Mouse (Mus musculus) limb, embryonic 12.5 days (tissue): Measurements from ENCODE around the gene Gas8. TPM values are rescaled to one million over a fixed set of nuclear protein-coding genes. Genes with fewer than 3 reads are reported as not detected.

Experiments used
- ATAC-seq: fragments of 200-750 bp; cut with Nextera tagmentation; 2 replicates; pipeline ENCODE4 v1.8.0; 2017; ENCODE audit warnings: low read depth, moderate TSS enrichment; ENCODE audit not compliant: insufficient number of reproducible peaks, insufficient read depth, low FRiP score, low TSS enrichment
- H3K27ac ChIP-seq: fragments of 300-500 bp; sonication (generic); 2 replicates; pipeline ENCODE4 v1.5.1; 2016; ENCODE audit warnings: mild to moderate bottlenecking, moderate library complexity
- H3K27me3 ChIP-seq: fragments of 300-500 bp; sonication (generic); 2 replicates; pipeline ENCODE4 v1.6.1; 2016; ENCODE audit warnings: mild to moderate bottlenecking, moderate library complexity
- H3K36me3 ChIP-seq: fragments of 300-500 bp; sonication (generic); 2 replicates; pipeline ENCODE4 v1.6.1; 2016; ENCODE audit warnings: mild to moderate bottlenecking, moderate library complexity
- H3K4me1 ChIP-seq: fragments of 300-500 bp; sonication (generic); replicated peaks from 2 replicates; pipeline ENCODE4 v1.6.1; 2016
- H3K4me2 ChIP-seq: fragments of 300-500 bp; sonication (generic); 2 replicates; pipeline ENCODE4 v1.6.1; 2016; ENCODE audit warnings: mild to moderate bottlenecking, moderate library complexity
- H3K4me3 ChIP-seq: fragments of 300-500 bp; sonication (generic); replicated peaks from 2 replicates; pipeline ENCODE4 v1.5.1; 2016; ENCODE audit warnings: mild to moderate bottlenecking
- H3K9ac ChIP-seq: fragments of 300-500 bp; sonication (generic); replicated peaks from 2 replicates; pipeline ENCODE4 v1.6.1; 2016; ENCODE audit warnings: mild to moderate bottlenecking, moderate library complexity
- H3K9me3 ChIP-seq: fragments of 300-500 bp; sonication (generic); 2 replicates; pipeline ENCODE4 v1.6.1; 2016; ENCODE audit warnings: mild to moderate bottlenecking, moderate library complexity
- WGBS: fragments of 180-500 bp; shearing (Covaris S2); methylation state at CpG from one replicate; pipeline ENCODE4 v1.1.7; 2016; 5-methylcytosine and 5-hydroxymethylcytosine counted together
- polyA plus RNA-seq: library from polyadenylated mRNA; unstranded; fragments of >200 nt; fragmentation: Nextera tagmentation; extraction: Ambion mirVana; gene quantifications from 2 replicates; pipeline ENCODE4 v1.2.1, GENCODE M21; 2016

The Gas8 gene
- polyA plus RNA-seq, 1 experiment from 2014 or later: 38.8 TPM

DNA sequence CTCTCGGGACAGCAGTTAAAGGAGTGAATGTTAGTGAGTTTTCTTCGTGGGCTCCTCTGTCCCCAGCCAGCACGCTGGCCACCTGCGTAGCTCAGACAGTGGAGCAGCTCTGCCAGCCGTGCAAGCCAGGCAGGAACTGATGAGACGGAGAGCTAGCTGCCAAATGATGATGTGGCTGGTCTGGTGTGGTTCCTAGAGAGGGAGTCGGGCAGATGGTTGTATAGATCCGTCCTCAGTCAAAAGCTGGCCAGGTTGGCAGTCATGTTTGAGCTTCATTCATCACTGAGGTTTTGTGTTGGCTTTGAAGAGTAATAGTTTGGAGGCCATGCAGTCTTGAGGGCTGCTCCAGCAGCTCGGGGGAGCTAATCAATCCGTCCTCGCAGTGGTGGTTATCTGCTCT is 19.7 kb upstream of the Gas8 start:
- peaks cover 99% of the 10 kb centered on the region for H3K36me3 ChIP-seq
- no peak overlapping the region for H3K27ac ChIP-seq
- no peak overlapping the region for H3K4me2 ChIP-seq
- no peak overlapping the region for H3K4me3 ChIP-seq
- H3K4me1 ChIP-seq: no peaks in the 10 kb centered on the region
- 91% methylated on average over 11 of the region's 11 CpGs for WGBS
- ATAC-seq: no peak
- no peaks in the 10 kb centered on the region for H3K9me3 ChIP-seq
- no peaks in the 10 kb centered on the region for H3K27me3 ChIP-seq
- no peak overlapping the region for H3K9ac ChIP-seq

DNA sequence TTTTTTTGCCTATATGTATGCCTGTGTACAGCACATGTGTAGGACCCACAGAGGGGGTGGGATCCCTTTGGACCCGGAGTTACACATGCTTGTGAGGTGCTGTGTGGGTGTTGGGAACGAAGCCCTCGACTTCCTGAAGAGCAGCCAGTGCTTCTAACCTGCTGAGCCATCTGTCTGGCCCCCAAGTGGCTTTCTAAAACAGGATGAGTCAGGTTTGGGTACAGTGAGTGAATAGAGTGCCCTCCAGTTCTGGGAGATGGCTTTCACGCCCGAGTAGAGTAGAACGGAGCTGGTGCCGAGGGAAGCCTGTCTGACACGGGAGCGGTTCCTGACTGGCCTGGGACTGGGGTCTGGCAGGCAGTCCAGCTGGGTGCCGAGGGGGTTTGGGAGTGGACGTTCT is 19.1 kb upstream of the Gas8 start:
- no peak for ATAC-seq
- no peak overlapping the region for H3K4me2 ChIP-seq
- no peak overlapping the region for H3K4me3 ChIP-seq
- H3K9me3 ChIP-seq: no peaks in the 10 kb centered on the region
- WGBS: 94% methylated on average over 11 of the region's 11 CpGs
- H3K36me3 ChIP-seq: peaks cover 99% of the 10 kb centered on the region
- H3K4me1 ChIP-seq: no peaks in the 10 kb centered on the region
- H3K27ac ChIP-seq: no peak overlapping the region
- no peaks in the 10 kb centered on the region for H3K27me3 ChIP-seq
- H3K9ac ChIP-seq: no peak overlapping the region

DNA sequence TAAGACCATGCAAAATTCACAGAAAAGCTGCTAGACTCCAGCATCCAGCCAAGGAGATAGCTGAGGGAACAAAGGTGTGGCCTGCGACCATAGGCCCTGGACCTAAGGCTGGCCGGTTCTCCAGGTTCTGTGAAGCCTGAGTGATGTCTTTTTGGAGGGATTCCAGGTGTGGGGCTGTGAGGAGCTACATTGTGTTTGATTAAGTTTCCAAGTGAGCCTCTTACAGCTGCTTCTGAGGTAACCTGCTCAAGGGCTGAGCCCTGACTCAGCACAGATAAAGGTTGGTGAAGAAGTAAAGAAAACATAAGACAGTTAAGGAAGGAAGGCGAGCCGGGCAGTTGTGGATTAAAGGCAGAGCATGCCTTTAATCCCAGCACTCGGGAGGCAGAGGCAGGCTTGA is 16.4 kb upstream of the Gas8 start:
- 94% methylated on average over 5 of the region's 5 CpGs for WGBS
- Histone ChIP-seq H3K36me3 (peaks cover 99% of the 10 kb centered on the region), H3K4me2 (no peak overlapping the region), H3K9me3 (no peaks in the 10 kb centered on the region), H3K4me1 (no peaks in the 10 kb centered on the region), H3K9ac (no peak overlapping the region), H3K27me3 (no peaks in the 10 kb centered on the region), H3K27ac (no peak overlapping the region), H3K4me3 (no peak overlapping the region)
- ATAC-seq: no peak

DNA sequence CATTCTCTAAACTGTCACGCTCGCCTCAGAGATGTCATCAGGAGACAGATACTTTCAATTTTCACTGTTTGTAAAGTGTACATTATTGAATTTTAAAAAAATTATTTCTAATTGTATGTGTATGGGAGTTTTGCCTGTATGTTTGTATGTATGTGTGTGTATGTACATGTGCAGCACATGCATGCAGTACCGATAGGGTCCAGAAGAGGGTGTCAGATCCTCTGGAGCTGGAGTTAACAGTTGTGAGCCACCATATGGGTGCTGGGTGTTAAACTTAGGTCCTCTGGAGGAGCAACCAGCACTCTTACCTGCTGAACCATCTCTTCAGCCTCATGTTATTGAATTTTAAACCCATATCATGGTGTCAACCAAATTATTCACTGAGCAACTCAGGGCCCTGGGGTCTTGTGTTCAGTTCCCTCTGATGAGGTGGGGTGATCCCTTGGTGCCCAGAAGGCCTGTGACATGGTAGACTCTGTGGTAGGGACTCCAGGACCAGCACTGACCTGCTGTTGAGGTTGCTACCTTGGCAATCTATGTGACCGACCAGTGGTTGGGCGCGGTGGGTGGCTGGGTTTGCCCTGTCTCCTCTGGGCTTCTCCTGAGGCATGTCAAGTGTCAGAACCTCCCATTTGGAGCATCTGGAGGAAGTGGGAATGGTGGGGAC is 14.7 kb upstream of the Gas8 start:
- no peaks in the 10 kb centered on the region for H3K9me3 ChIP-seq
- WGBS: 98% methylated on average over 6 of the region's 6 CpGs
- H3K4me1 ChIP-seq: no peaks in the 10 kb centered on the region
- peaks cover 100% of the 10 kb centered on the region for H3K36me3 ChIP-seq
- no peaks in the 10 kb centered on the region for H3K27me3 ChIP-seq
- no peak for ATAC-seq
- H3K4me2 ChIP-seq: no peak overlapping the region
- H3K9ac ChIP-seq: no peak overlapping the region
- H3K4me3 ChIP-seq: no peak overlapping the region
- no peak overlapping the region for H3K27ac ChIP-seq

DNA sequence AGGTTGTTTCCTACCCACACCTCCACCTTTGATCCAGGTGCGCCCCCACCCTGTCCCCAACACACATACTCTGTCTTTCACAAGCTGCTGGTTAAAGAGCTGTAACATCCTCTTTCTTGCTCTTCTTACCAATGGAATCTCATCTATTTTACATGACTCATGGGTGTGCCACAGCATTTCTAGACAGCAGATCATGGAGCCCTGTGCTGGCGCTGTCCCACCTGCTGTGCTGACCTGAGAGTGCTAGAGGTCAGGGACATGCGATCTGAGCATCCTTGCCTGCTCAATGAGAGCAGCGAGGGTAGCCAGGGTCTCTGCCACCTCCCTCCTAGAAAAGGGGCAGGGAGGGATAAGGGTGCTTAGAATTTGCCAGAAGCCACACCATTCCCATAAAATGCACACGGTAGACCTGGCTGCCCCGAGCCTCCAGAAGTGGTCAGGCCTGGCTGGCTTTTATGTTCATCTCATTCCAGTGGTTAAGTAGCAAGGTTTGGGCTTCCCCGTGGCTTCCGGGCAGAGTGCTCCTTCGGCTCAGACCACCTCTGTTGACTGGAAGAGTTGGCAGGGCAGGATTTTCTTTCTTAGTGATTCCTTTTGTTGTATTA is 13.9 kb upstream of the Gas8 start:
- 91% methylated on average over 9 of the region's 9 CpGs for WGBS

DNA sequence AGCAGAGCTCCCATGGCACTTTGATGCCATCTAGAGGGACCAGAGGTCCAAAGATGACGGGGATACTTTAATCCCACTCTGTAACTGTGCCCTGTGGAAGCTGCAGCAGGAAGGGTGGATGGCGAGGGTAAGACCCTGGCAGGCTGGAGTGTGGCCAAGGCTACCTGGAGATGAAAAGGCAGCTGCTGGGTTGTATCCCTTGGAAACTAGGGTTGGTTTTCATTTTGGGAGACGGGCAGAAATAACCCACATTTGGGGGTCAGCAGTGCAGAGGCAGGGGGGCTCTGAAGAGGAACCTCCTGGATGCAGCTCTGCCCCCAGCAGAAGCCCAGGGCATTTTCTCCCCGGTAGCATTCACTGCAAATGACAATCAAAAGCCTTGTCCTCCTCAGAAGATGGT is 13.4 kb upstream of the Gas8 start:
- WGBS: 80% methylated on average over 4 of the region's 4 CpGs
- Histone ChIP-seq H3K4me1 (no peaks in the 10 kb centered on the region), H3K9ac (no peak overlapping the region), H3K36me3 (peaks cover 98% of the 10 kb centered on the region), H3K9me3 (no peaks in the 10 kb centered on the region), H3K27ac (no peak overlapping the region), H3K4me2 (no peak overlapping the region), H3K4me3 (no peak overlapping the region), H3K27me3 (no peaks in the 10 kb centered on the region)
- no peak for ATAC-seq

More for the DNA sequence above, 13.9 kb upstream of the Gas8 start:
- H3K4me2 ChIP-seq: no peak overlapping the region
- no peak overlapping the region for H3K27ac ChIP-seq
- no peaks in the 10 kb centered on the region for H3K9me3 ChIP-seq
- H3K36me3 ChIP-seq: peaks cover 100% of the 10 kb centered on the region
- no peak overlapping the region for H3K9ac ChIP-seq
- no peaks in the 10 kb centered on the region for H3K27me3 ChIP-seq
- H3K4me1 ChIP-seq: no peaks in the 10 kb centered on the region
- ATAC-seq: no peak
- no peak overlapping the region for H3K4me3 ChIP-seq

DNA sequence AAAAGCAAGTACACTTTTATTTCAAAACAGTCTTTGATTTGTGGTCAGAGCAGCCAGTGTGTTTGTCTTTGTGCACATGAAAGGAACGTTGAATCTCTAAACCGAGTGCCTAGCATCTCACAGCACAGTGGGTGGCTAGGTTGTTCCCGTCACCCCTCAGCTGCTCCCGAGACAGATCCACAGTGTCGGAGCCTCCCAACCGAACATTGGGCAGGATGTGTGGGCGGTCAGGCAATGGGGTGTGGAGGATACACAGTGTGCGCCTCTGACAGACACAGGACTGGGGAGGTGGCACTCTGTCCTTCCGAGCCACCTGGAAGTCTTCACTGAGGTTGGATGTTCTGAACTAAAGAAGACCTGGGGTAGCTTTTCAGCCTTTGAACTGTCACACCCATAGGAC is 12.9 kb upstream of the Gas8 start:
- no peak overlapping the region for H3K4me3 ChIP-seq

DNA sequence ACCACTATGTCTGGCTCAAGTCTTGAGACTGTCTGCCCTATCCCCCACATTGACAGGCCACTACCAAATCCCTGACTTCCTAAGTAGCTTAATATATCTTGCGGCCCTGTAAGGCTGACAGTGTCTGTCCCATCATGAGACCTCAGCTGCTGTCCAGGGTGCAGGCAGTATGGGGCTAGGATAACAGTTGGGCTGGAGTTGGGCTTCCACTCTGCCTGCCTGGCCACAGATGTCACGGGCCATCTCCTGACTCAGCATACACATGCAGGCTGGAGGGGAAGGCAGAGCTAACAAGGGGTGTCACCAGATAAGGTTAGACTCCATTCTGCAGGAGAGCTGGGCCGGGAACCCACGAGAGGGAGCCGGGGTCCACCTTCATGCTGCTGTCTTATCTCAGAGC is 11.5 kb upstream of the Gas8 start:
- 97% methylated on average over 5 of the region's 5 CpGs for WGBS
- Histone ChIP-seq H3K4me1 (no peaks in the 10 kb centered on the region), H3K9me3 (no peaks in the 10 kb centered on the region), H3K4me3 (no peak overlapping the region), H3K36me3 (peaks cover 79% of the 10 kb centered on the region), H3K4me2 (no peak overlapping the region), H3K27me3 (no peaks in the 10 kb centered on the region), H3K27ac (no peak overlapping the region), H3K9ac (no peak overlapping the region)
- no peak for ATAC-seq

More for the DNA sequence above, 12.9 kb upstream of the Gas8 start:
- no peak for ATAC-seq
- Histone ChIP-seq H3K36me3 (peaks cover 94% of the 10 kb centered on the region), H3K9me3 (no peaks in the 10 kb centered on the region), H3K27me3 (no peaks in the 10 kb centered on the region), H3K27ac (no peak overlapping the region), H3K9ac (no peak overlapping the region), H3K4me1 (no peaks in the 10 kb centered on the region), H3K4me2 (no peak overlapping the region)
- WGBS: 89% methylated on average over 9 of the region's 9 CpGs

DNA sequence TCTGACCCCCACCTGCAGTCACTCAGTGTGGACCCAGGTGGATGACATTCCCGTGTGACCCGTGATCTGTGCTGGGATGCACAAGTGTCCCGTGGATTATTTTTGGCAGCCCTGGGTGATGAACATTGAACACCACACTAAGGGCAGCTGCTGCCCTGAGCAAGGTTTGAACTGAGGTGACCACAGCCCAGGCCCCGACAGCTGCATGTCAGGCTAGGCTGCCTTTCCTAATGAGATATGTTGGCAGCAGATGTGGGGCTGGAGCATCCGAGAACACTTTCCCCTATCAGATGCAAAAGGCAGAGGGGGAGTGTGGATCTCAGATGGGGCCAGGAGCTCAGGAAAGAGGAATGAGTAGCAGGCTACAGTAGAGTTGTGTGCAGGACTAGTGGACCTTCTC is 7.8 kb upstream of the Gas8 start:
- H3K36me3 ChIP-seq: peaks cover 42% of the 10 kb centered on the region
- no peak overlapping the region for H3K9ac ChIP-seq
- H3K4me1 ChIP-seq: peaks cover 18% of the 10 kb centered on the region
- H3K9me3 ChIP-seq: no peaks in the 10 kb centered on the region
- WGBS: 80% methylated on average over 5 of the region's 5 CpGs
- H3K27ac ChIP-seq: no peak overlapping the region
- H3K4me3 ChIP-seq: no peak overlapping the region
- no peak for ATAC-seq
- no peak overlapping the region for H3K4me2 ChIP-seq
- H3K27me3 ChIP-seq: peaks cover 34% of the 10 kb centered on the region

DNA sequence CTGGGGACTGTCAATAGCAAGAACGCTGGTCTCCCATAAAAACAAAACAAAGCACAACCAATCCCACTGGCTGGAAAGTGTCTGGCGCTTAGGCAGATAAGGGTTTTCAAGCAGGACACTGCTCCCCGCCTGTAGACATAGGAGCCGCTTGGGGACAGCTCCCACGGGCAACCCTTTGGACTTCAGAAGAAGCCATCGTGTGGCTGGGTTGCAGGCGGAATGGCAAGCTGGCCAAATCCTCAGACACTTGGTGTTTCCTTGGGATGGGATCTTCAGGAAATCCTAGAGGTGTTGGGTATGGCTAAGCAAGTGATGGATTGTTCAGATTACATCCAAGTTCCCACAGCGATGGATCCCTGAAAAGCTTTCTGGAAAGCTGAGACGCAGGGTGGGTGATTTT is 4.5 kb upstream of the Gas8 start:
- 6% methylated on average over 9 of the region's 9 CpGs for WGBS
- Histone ChIP-seq H3K4me2 (peak overlapping the region; percentile 87), H3K36me3 (peaks cover 9% of the 10 kb centered on the region), H3K9me3 (no peaks in the 10 kb centered on the region), H3K9ac (peak overlapping the region; percentile 76), H3K27me3 (peaks cover 48% of the 10 kb centered on the region), H3K4me1 (peaks cover 22% of the 10 kb centered on the region), H3K4me3 (peak overlapping the region; percentile 73), H3K27ac (no peak overlapping the region)
- no peak for ATAC-seq

DNA sequence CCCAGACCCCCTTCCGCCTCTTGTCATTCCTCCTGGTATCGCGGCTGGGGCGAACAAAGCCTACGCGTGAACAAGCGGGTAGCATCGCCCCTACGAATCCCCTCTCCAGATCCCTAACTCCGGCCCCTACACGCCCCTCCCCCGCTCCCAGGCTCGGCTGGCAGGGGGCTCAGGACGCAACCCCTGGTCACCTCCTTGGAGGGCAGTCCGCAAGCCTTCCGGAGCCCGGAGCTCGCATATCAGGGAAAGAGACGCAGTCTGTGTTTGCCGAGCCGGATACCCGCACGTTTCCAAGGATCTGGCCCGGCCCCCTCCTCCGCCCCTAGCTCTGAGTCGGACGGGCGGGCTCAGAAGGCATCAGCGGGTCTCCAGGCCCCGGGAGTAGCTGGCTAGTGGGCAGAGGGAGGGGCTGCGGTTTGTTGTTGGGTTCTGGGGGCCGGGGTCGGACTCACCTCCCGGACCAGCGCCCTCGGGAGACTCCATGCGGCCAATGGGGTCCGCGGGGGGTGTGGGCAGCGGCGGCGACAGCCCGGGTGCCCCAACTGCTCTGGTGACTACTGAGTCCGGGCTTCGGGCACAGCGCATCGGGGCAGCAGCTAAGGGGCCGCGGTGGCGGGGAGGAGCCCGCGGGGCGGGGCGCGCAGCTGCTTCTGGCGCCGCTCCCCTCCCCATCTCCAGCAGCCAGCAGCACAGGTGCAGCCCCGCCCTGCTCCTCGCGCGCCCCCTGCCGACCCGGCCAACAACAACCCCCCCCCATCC is 3.7 kb upstream of the Gas8 start, which contains the start of gene Dbndd1:
Gene Dbndd1, minus strand, starts transcription at position 683 of the 759 bp plus-strand sequence.
- under 1% methylated on average over 55 of the region's 63 CpGs for WGBS
- H3K4me1 ChIP-seq: peaks cover 28% of the 10 kb centered on the region
- H3K36me3 ChIP-seq: peaks cover 1% of the 10 kb centered on the region
- ATAC-seq: peak; percentile 23; the same call in 1 of the 2 replicates
- peak within 1 kb of the TSS; percentile 73 for H3K4me3 ChIP-seq
- H3K9ac ChIP-seq: peak within 1 kb of the TSS; percentile 76
- peaks cover 48% of the 10 kb centered on the region for H3K27me3 ChIP-seq
- H3K4me2 ChIP-seq: peak within 1 kb of the TSS; percentile 87
- peak within 1 kb of the TSS; percentile 20 for H3K27ac ChIP-seq
- no peaks in the 10 kb centered on the region for H3K9me3 ChIP-seq
